Mouse (Mus musculus): ENCODE data around the gene Rabl6.

GRCm38 (mm10) chr2:25627811-25628210 is 19.5 kb upstream of the Rabl6 start, which contains the start of gene Fcna:
- TF ChIP-seq CTCF (IDR thresholded peaks at IDR 0.05; ENCODE audit: control insufficient read depth, insufficient read depth, low read length), result no peak
- TF ChIP-seq POLR2A (IDR thresholded peaks at IDR 0.05; ENCODE audit: borderline replicate concordance, control insufficient read depth, low read depth, low read length), result no peak
